Mouse (Mus musculus): ENCODE data around the gene Ptprg. TPM values are rescaled to one million over a fixed set of nuclear protein-coding genes. Genes with fewer than 3 reads are reported as not detected.

The Ptprg gene
- total and polyA plus RNA-seq, 2 experiments from 2014 or later: 8.7 to 63.4 TPM

DNA sequence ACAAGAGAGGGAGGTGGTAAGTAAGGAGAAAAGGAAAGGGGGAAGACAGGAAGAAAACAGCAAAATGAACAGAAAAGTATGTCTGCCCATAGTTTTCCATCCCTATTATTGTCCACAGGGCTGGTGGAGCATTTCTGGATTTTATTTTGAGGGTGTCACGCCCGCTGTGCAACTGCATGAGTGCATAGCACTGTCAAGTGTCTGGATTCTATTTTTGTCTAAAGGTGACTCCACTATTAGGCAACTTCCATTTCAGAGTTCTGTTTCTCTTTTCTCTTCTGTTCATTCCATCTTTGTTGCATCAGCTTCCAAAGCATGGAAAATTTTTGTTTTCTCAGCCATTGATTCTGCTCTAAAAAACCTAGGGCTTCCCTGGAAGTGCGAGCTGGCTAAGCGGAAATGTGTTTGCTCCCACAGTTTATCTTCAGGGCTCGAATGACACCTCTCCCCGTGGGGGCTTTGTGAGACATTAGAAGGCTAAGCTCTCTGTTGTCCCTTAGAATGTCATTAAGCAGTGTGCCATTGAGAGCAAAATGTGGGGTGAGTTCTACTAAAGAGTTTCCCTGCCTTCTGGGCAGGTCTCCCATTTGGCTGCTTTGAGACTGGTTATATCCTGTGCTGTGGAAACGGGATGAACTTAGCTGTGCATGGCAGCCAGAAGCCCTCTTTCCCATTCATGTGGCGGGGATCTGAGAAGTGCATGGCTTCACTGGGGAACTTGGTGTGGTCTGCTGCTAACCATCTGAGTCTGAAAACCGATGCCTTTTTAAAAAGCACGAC, 330.0 kb downstream of the Ptprg start:
- no peaks in the 10 kb centered on the region for H3K9me3 ChIP-seq (replicated peaks; ENCODE audit: control insufficient read depth, low read length)

GRCm38 (mm10) chr14:11883995-11884394, 330.7 kb downstream of the Ptprg start:
- peak overlapping the region; percentile 46; the same call in 1 of the 2 replicates for H3K4me2 ChIP-seq (ENCODE audit: low read depth, low read length)

More for the DNA sequence above, 330.0 kb downstream of the Ptprg start:
- no peak overlapping the region for H3K9ac ChIP-seq (replicated peaks; ENCODE audit: low read depth, low read length)
- peaks cover 54% of the 10 kb centered on the region for H3K4me1 ChIP-seq (ENCODE audit: control insufficient read depth, insufficient read depth)
- H3K27ac ChIP-seq (ENCODE audit: low read depth): peak overlapping the region; percentile 97
- peak; percentile 88 for DNase-seq (ENCODE audit: low spot score)
- H3K36me3 ChIP-seq (replicated peaks; ENCODE audit: control insufficient read depth, insufficient read depth, low read length): no peaks in the 10 kb centered on the region
- no peak overlapping the region for H3K4me3 ChIP-seq (ENCODE audit: low read depth, low read length)
- no peaks in the 10 kb centered on the region for H3K27me3 ChIP-seq (ENCODE audit: control insufficient read depth, insufficient read depth, low read length)
- peak overlapping the region; percentile 46 for H3K4me2 ChIP-seq (ENCODE audit: low read depth, low read length)
- TF ChIP-seq CTCF (IDR thresholded peaks at IDR 0.05; ENCODE audit: low read depth): no peak
- 0 out of 2 replicates have a peak, but pooled peaks have one; percentile 63 for TF ChIP-seq EP300 (IDR thresholded peaks at IDR 0.05; ENCODE audit: low read depth)
- 14% methylated on average over 10 of the region's 10 CpGs for WGBS
- peak; percentile 87 for ATAC-seq (ENCODE audit: insufficient read depth, low read depth)

DNA sequence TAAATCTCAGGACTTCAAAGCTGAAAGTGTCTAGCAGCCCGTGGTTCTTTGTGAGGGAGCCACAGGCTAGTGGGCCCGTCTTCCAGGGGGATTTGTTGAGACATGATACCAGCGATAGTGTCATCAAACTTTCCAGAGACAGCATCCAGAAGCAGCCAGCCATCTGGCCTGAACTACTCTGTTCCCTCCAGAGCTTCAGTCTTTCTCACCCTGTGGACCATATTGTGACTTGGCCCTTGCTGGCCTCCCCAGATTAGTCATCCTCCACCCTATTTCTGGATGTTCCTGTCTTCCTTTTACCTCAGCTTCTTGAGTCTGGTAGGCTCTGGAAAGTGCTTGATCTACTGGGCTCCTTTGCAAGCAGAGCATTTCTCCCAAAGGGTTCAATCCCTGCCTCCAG, 333.1 kb downstream of the Ptprg start:
- Histone ChIP-seq H3K9ac (replicated peaks; ENCODE audit: low read depth, low read length) (no peak overlapping the region), H3K4me2 (ENCODE audit: low read depth, low read length) (no peak overlapping the region), H3K27ac (ENCODE audit: low read depth) (no peak overlapping the region), H3K27me3 (ENCODE audit: control insufficient read depth, insufficient read depth, low read length) (no peaks in the 10 kb centered on the region), H3K36me3 (replicated peaks; ENCODE audit: control insufficient read depth, insufficient read depth, low read length) (no peaks in the 10 kb centered on the region), H3K4me1 (ENCODE audit: control insufficient read depth, insufficient read depth) (peaks cover 41% of the 10 kb centered on the region), H3K4me3 (ENCODE audit: low read depth, low read length) (no peak overlapping the region), H3K9me3 (replicated peaks; ENCODE audit: control insufficient read depth, low read length) (no peaks in the 10 kb centered on the region)
- ATAC-seq (ENCODE audit: insufficient read depth, low read depth): no peak
- no peak for DNase-seq (ENCODE audit: low spot score)
- TF ChIP-seq CTCF (IDR thresholded peaks at IDR 0.05; ENCODE audit: low read depth): no peak
- no peak for TF ChIP-seq EP300 (IDR thresholded peaks at IDR 0.05; ENCODE audit: low read depth)
- 64% methylated on average over 3 of the region's 3 CpGs for WGBS

More at GRCm38 (mm10) chr14:11883995-11884394, 330.7 kb downstream of the Ptprg start:
- Histone ChIP-seq H3K27me3 (ENCODE audit: control insufficient read depth, insufficient read depth, low read length) (no peaks in the 10 kb centered on the region), H3K36me3 (replicated peaks; ENCODE audit: control insufficient read depth, insufficient read depth, low read length) (no peaks in the 10 kb centered on the region), H3K4me1 (ENCODE audit: control insufficient read depth, insufficient read depth) (peaks cover 54% of the 10 kb centered on the region), H3K4me3 (ENCODE audit: low read depth, low read length) (no peak overlapping the region), H3K9ac (replicated peaks; ENCODE audit: low read depth, low read length) (no peak overlapping the region), H3K27ac (ENCODE audit: low read depth) (peak overlapping the region; percentile 97), H3K9me3 (replicated peaks; ENCODE audit: control insufficient read depth, low read length) (no peaks in the 10 kb centered on the region)
- no peak for TF ChIP-seq CTCF (IDR thresholded peaks at IDR 0.05; ENCODE audit: low read depth)
- TF ChIP-seq EP300 (IDR thresholded peaks at IDR 0.05; ENCODE audit: low read depth): no peak
- no peak for DNase-seq (ENCODE audit: low spot score)
- WGBS: 27% methylated on average over 5 of the region's 5 CpGs
- peak; percentile 22 for ATAC-seq (ENCODE audit: insufficient read depth, low read depth)

DNA sequence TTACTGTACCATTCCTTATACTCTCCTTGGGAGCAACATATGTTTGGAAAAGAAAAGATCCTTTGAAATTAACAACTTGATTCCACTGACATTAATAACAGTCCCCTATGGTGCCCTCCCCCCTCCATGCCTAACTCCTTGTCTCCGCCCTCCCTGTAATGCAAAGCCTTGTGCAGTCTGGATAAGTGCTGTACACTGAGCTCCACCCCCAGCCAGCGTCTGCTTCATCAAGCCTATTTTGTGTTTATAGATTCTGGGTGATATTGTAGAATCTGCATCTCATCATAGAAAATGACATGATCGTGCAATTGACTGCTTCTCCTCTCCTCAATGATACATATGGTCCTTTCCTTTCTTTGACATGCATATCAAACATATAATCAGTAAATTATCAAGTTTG, 337.6 kb downstream of the Ptprg start:
- H3K27me3 ChIP-seq (ENCODE audit: control insufficient read depth, insufficient read depth, low read length): no peaks in the 10 kb centered on the region
- no peaks in the 10 kb centered on the region for H3K36me3 ChIP-seq (replicated peaks; ENCODE audit: control insufficient read depth, insufficient read depth, low read length)
- H3K4me2 ChIP-seq (ENCODE audit: low read depth, low read length): no peak overlapping the region
- ATAC-seq (ENCODE audit: insufficient read depth, low read depth): no peak
- no peak for DNase-seq (ENCODE audit: low spot score)
- TF ChIP-seq CTCF (IDR thresholded peaks at IDR 0.05; ENCODE audit: low read depth) (no peak), EP300 (IDR thresholded peaks at IDR 0.05; ENCODE audit: low read depth) (no peak)
- H3K27ac ChIP-seq (ENCODE audit: low read depth): no peak overlapping the region
- H3K4me3 ChIP-seq (ENCODE audit: low read depth, low read length): no peak overlapping the region
- H3K4me1 ChIP-seq (ENCODE audit: control insufficient read depth, insufficient read depth): peaks cover 16% of the 10 kb centered on the region; the same call in 1 of the 2 replicates
- H3K9me3 ChIP-seq (replicated peaks; ENCODE audit: control insufficient read depth, low read length): no peaks in the 10 kb centered on the region
- no peak overlapping the region for H3K9ac ChIP-seq (replicated peaks; ENCODE audit: low read depth, low read length)
- WGBS: 74% methylated on average over 3 of the region's 3 CpGs

DNA sequence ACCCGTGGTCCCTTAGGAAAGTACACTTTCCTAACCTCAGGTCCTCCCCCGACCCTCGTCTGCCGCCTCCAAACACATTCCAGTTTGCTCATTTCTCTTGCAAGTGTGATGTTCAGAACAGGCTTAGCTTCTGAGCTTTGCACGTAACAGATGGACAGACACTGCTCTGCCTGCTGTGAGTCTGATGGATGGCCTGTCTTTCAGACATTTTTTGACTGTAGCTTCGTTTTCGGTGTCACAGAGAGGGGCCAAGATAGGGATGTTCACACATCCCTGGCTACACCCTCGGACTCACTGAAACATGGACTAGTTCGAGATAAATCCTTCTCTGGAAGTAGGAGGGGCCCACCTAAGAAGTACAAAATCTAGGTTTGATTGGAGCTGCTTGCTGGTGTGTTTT, 339.3 kb downstream of the Ptprg start:
- no peak for DNase-seq (ENCODE audit: low spot score)
- no peak for ATAC-seq (ENCODE audit: insufficient read depth, low read depth)
- Histone ChIP-seq H3K27me3 (ENCODE audit: control insufficient read depth, insufficient read depth, low read length) (no peaks in the 10 kb centered on the region), H3K9me3 (replicated peaks; ENCODE audit: control insufficient read depth, low read length) (no peaks in the 10 kb centered on the region), H3K36me3 (replicated peaks; ENCODE audit: control insufficient read depth, insufficient read depth, low read length) (no peaks in the 10 kb centered on the region), H3K27ac (ENCODE audit: low read depth) (no peak overlapping the region), H3K4me1 (ENCODE audit: control insufficient read depth, insufficient read depth) (0 out of 2 replicates have a peak, but pooled peaks cover 6% of the 10 kb centered on the region), H3K4me2 (ENCODE audit: low read depth, low read length) (no peak overlapping the region), H3K4me3 (ENCODE audit: low read depth, low read length) (no peak overlapping the region), H3K9ac (replicated peaks; ENCODE audit: low read depth, low read length) (no peak overlapping the region)
- 45% methylated on average over 9 of the region's 9 CpGs for WGBS
- no peak for TF ChIP-seq CTCF (IDR thresholded peaks at IDR 0.05; ENCODE audit: low read depth)
